Mouse (Mus musculus) kidney, embryonic 14.5 days (tissue): Measurements from ENCODE around the gene Bcor. TPM values are rescaled to one million over a fixed set of nuclear protein-coding genes. Genes with fewer than 3 reads are reported as not detected.

Experiments used
- ATAC-seq: fragments of 200-750 bp; cut with Nextera tagmentation; 2 replicates; pipeline ENCODE4 v1.8.0; 2017; ENCODE audit warnings: moderate number of reproducible peaks, mild to moderate bottlenecking, moderate TSS enrichment, moderate library complexity; ENCODE audit not compliant: low FRiP score, low TSS enrichment
- H3K27ac ChIP-seq: fragments of 300-500 bp; sonication (generic); 2 replicates; pipeline ENCODE4 v1.5.1; 2014; ENCODE audit warnings: low read depth, mild to moderate bottlenecking, low read length, moderate library complexity, mixed read lengths
- H3K27me3 ChIP-seq: fragments of 300-500 bp; sonication (generic); 2 replicates; pipeline ENCODE4 v1.6.1; 2014; ENCODE audit warnings: mild to moderate bottlenecking, low read length; ENCODE audit not compliant: control insufficient read depth, insufficient read depth
- H3K36me3 ChIP-seq: fragments of 300-500 bp; sonication (generic); 2 replicates; pipeline ENCODE4 v1.6.1; 2014; ENCODE audit warnings: low read length, mixed read lengths; ENCODE audit not compliant: control insufficient read depth, insufficient read depth
- H3K4me1 ChIP-seq: fragments of 300-500 bp; sonication (generic); 2 replicates; pipeline ENCODE4 v1.6.1; 2014; ENCODE audit warnings: low read length, mixed read lengths; ENCODE audit not compliant: control insufficient read depth, insufficient read depth
- H3K4me2 ChIP-seq: fragments of 300-500 bp; sonication (generic); replicated peaks from 2 replicates; pipeline ENCODE4 v1.6.1; 2014; ENCODE audit warnings: low read depth, mild to moderate bottlenecking, low read length
- H3K4me3 ChIP-seq: fragments of 300-500 bp; sonication (generic); 2 replicates; pipeline ENCODE4 v1.5.1; 2014; ENCODE audit warnings: mild to moderate bottlenecking, low read length
- H3K9ac ChIP-seq: fragments of 300-500 bp; sonication (generic); 2 replicates; pipeline ENCODE4 v1.6.1; 2014; ENCODE audit warnings: low read depth, mild to moderate bottlenecking, low read length, moderate library complexity
- H3K9me3 ChIP-seq: fragments of 300-500 bp; sonication (generic); 2 replicates; pipeline ENCODE4 v1.6.1; 2016; ENCODE audit warnings: low read length; ENCODE audit not compliant: control insufficient read depth
- WGBS: fragments of 180-500 bp; shearing (Covaris S2); extraction: QIAGEN DNeasy Blood & Tissue Kit; methylation state at CpG from one replicate; pipeline ENCODE4 v1.1.7; 2014; 5-methylcytosine and 5-hydroxymethylcytosine counted together
- polyA plus RNA-seq: library from polyadenylated mRNA; unstranded; fragments of >200 nt; fragmentation: Nextera tagmentation; extraction: Ambion mirVana; gene quantifications from 2 replicates; pipeline ENCODE4 v1.2.1, GENCODE M21; 2014

Bcor gene
- polyA plus RNA-seq, 1 experiment from 2014 or later = 24.1 TPM

- peaks cover 46% of the 10 kb centered on the region for H3K27me3 ChIP-seq
- 15% methylated on average over 14 of the region's 14 CpGs for WGBS
Measured at GRCm38 (mm10) chrX:12129828-12130809, 30.0 kb downstream of the Bcor start.

GRCm38 (mm10) chrX:12129230-12129629 is 30.9 kb downstream of the Bcor start:
- peak overlapping the region; percentile 28; the same call in 1 of the 2 replicates for H3K9ac ChIP-seq
- no peaks in the 10 kb centered on the region for H3K36me3 ChIP-seq
- H3K4me3 ChIP-seq = no peak overlapping the region
- peaks cover 13% of the 10 kb centered on the region; the same call in 1 of the 2 replicates for H3K4me1 ChIP-seq
- H3K27me3 ChIP-seq = peaks cover 46% of the 10 kb centered on the region
- 9% methylated on average over 24 of the region's 24 CpGs for whole genome bisulfite sequencing
- ATAC-seq = no peak
- no peaks in the 10 kb centered on the region for H3K9me3 ChIP-seq
- peak overlapping the region; percentile 59 for H3K4me2 ChIP-seq
- peak overlapping the region; percentile 38; the same call in 1 of the 2 replicates for H3K27ac ChIP-seq

More at GRCm38 (mm10) chrX:12129828-12130809, 30.0 kb downstream of the Bcor start:
- Histone ChIP-seq H3K4me3 (no peak overlapping the region), H3K4me1 (peaks cover 15% of the 10 kb centered on the region; the same call in 1 of the 2 replicates), H3K27ac (no peak overlapping the region), H3K9ac (no peak overlapping the region), H3K36me3 (no peaks in the 10 kb centered on the region), H3K4me2 (0 out of 2 replicates have a peak overlapping the region, but pooled peaks have one; percentile 8), H3K9me3 (no peaks in the 10 kb centered on the region)
- ATAC-seq = no peak

GRCm38 (mm10) chrX:12128165-12129083 is 31.7 kb downstream of the Bcor start:
- Histone ChIP-seq H3K27ac (peak overlapping the region; percentile 91), H3K36me3 (no peaks in the 10 kb centered on the region), H3K27me3 (peaks cover 46% of the 10 kb centered on the region), H3K9me3 (no peaks in the 10 kb centered on the region), H3K9ac (peak overlapping the region; percentile 77), H3K4me1 (peaks cover 18% of the 10 kb centered on the region), H3K4me2 (peak overlapping the region; percentile 59), H3K4me3 (peak overlapping the region; percentile 52)
- 2% methylated on average over 36 of the region's 72 CpGs for WGBS
- ATAC-seq = peak; percentile 80

- Histone ChIP-seq H3K27ac (peak overlapping the region; percentile 91), H3K4me2 (peak overlapping the region; percentile 59), H3K4me3 (peak overlapping the region; percentile 52), H3K27me3 (peaks cover 42% of the 10 kb centered on the region), H3K4me1 (peaks cover 18% of the 10 kb centered on the region), H3K36me3 (no peaks in the 10 kb centered on the region), H3K9me3 (no peaks in the 10 kb centered on the region), H3K9ac (peak overlapping the region; percentile 77)
- ATAC-seq = no peak
- 2% methylated on average over 35 of the region's 37 CpGs for WGBS
Measured at GRCm38 (mm10) chrX:12127799-12128164, 32.4 kb downstream of the Bcor start.

GRCm38 (mm10) chrX:12127106-12127670 is 33.0 kb downstream of the Bcor start:
- H3K4me2 ChIP-seq = peak overlapping the region; percentile 59
- H3K9ac ChIP-seq = peak overlapping the region; percentile 77
- H3K4me1 ChIP-seq = peaks cover 18% of the 10 kb centered on the region
- H3K36me3 ChIP-seq = no peaks in the 10 kb centered on the region
- 6% methylated on average over 24 of the region's 24 CpGs for WGBS
- no peak for ATAC-seq
- no peaks in the 10 kb centered on the region for H3K9me3 ChIP-seq
- peak overlapping the region; percentile 52 for H3K4me3 ChIP-seq
- peaks cover 38% of the 10 kb centered on the region for H3K27me3 ChIP-seq
- H3K27ac ChIP-seq = peak overlapping the region; percentile 91

- no peaks in the 10 kb centered on the region for H3K9me3 ChIP-seq
- WGBS = 6% methylated on average over 22 of the region's 22 CpGs
- H3K4me3 ChIP-seq = peak overlapping the region; percentile 52
- peak overlapping the region; percentile 91 for H3K27ac ChIP-seq
- H3K36me3 ChIP-seq = no peaks in the 10 kb centered on the region
- no peak for ATAC-seq
- peak overlapping the region; percentile 59 for H3K4me2 ChIP-seq
- peaks cover 33% of the 10 kb centered on the region for H3K27me3 ChIP-seq
- peaks cover 18% of the 10 kb centered on the region for H3K4me1 ChIP-seq
- H3K9ac ChIP-seq = peak overlapping the region; percentile 77
Measured at GRCm38 (mm10) chrX:12126408-12127105, 33.6 kb downstream of the Bcor start.

- Histone ChIP-seq H3K36me3 (no peaks in the 10 kb centered on the region), H3K27me3 (peaks cover 20% of the 10 kb centered on the region), H3K27ac (no peak overlapping the region), H3K9ac (no peak overlapping the region), H3K4me2 (no peak overlapping the region), H3K9me3 (no peaks in the 10 kb centered on the region), H3K4me3 (no peak overlapping the region), H3K4me1 (peaks cover 13% of the 10 kb centered on the region)
- 20% methylated on average over 3 of the region's 3 CpGs for WGBS
- no peak for ATAC-seq
Measured at GRCm38 (mm10) chrX:12124571-12124970, 35.6 kb downstream of the Bcor start.

- no peaks in the 10 kb centered on the region for H3K9me3 ChIP-seq
- no peak for ATAC-seq
- no peak overlapping the region for H3K4me2 ChIP-seq
- no peaks in the 10 kb centered on the region for H3K36me3 ChIP-seq
- peaks cover 10% of the 10 kb centered on the region for H3K4me1 ChIP-seq
- H3K4me3 ChIP-seq = no peak overlapping the region
- peak overlapping the region; percentile 57; the same call in 1 of the 2 replicates for H3K27ac ChIP-seq
- no peak overlapping the region for H3K9ac ChIP-seq
- peaks cover 12% of the 10 kb centered on the region; the same call in 1 of the 2 replicates for H3K27me3 ChIP-seq
- WGBS = 9% methylated on average over 6 of the region's 6 CpGs
Measured at GRCm38 (mm10) chrX:12123687-12124087, 36.5 kb downstream of the Bcor start.
